Mouse (Mus musculus) urinary bladder, adult 2 months (tissue): Measurements from ENCODE around the gene Sema4a. TPM values are rescaled to one million over a fixed set of nuclear protein-coding genes. Genes with fewer than 3 reads are reported as not detected.
"Not testable (repeated sequence)": the region's sequence is repeated elsewhere in the genome, so short reads cannot be mapped to it uniquely, and the experiment has no call there.

ENCODE experiments used
- DNase-seq: peaks from one replicate; pipeline ENCODE4 v3.0.0; 2022; ENCODE audit warnings: low spot score
- polyA plus RNA-seq: library from polyadenylated mRNA; depleted of rRNA; stranded (reverse); fragments of >200 nt; gene quantifications from 2 replicates; pipeline ENCODE4 v1.2.3, GENCODE M21; 2012

Sema4a gene
- polyA plus RNA-seq, 1 experiment: 63.2 TPM

DNA sequence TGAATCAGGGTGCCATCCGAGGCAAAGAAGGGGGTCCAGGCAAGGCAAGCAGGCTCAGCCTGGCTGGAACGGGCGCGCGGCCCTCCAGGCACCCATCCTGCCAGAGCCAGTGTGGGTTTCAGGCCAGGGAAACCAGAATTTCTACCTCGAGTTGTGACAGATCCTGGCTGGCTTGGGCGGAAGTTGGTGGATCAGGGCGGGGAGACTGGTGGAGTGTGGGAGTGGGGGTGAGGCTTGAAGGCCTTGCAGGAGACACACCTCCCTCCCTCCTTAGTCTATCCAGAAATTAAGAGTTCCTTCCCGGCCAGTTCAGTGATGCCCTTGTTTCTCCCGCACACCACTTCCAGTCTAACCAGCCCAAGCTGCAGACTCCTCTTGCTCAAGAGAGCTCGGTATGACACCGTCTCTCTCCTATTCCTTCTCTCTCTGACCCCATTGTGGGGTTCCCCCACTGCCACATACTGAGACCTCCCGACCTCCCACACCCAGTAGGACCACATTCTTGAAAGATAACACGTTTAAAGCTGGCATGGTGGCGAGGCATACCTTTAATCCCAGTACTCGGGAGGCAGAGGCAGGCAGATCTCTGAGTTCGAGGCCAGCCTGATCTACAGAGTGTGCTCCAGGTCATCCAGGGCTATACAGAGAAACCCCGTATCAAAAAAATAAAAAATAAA is 5.3 kb downstream of the Sema4a start:
- peak; percentile 63 for DNase-seq

DNA sequence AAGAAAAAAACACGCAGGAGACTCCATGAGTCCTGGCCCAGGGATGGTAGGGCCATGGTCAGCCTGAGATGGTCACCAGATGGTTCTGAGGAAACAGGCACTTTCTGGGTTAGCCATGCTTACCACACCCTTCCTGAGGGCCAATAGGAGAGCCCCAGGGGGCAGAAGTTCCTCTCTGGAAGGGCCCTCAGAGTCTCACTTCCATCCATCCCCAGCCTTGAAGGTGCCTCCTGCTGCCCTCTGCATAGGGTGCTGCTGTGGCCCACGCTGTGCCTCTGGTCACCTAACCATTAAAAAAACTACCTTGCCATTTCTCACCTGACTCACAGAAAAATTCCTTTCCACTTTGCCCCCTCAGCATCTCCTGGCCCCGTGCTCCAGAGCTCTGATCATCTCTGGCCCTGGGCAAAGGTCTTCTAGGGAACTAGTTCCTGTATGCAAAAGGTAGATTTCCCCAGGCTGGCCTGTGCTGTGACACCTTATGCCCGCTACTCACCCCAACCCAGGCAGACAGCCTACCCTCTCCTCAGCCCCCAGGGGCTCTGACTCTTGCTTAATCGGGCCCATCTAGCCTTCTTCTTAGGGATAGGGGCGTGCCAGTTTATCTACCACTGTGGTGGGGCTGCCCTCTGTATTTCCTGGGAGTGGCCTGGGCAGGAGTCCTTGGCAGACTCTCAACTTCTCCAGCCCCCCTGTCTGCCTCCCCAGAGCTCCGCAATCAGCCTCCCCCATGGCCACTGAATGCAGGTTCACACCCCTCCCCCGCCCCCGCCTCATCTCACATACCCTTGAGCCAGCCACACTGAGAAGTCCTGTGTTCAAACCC is 6.0 kb downstream of the Sema4a start:
- DNase-seq: no peak

DNA sequence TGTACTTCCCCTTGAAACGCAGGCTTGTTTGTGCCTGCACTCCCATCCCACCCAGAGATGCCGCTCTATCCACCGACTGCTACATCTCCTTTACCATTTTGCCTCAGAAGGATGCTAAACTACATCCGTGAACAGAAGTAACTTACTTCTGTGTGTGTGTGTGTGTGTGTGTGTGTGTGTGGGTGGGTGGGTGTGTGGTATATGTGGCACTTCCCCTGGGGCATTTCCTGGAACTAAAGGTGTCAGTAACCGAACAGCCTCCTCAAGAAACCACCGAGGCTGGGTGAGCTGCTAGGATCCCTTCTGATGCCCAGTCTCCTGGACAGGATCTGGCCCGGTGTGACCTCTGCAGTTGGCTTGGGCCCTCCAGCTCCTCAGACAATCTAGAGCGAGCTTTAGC is 7.0 kb downstream of the Sema4a start:
- DNase-seq: no peak

DNA sequence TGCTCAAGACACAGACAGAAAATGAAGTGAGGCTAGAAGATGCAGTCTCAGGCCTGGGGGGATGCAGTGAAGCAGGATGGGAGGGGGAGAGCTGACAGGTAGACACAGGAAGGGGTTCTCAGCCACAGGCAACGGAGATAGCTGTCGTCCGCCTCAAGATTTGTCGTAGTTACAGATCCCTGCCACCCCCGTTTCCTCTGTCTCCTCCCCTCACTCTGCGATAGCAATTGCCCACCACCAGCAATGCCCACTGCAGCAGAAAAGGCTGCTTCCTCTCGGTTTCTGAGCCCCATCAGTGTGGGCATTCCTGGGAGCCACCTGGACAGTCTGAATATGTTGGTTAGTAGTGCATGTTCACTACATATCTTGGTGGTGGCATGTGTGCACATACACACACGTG is 7.6 kb downstream of the Sema4a start:
- no peak for DNase-seq

DNA sequence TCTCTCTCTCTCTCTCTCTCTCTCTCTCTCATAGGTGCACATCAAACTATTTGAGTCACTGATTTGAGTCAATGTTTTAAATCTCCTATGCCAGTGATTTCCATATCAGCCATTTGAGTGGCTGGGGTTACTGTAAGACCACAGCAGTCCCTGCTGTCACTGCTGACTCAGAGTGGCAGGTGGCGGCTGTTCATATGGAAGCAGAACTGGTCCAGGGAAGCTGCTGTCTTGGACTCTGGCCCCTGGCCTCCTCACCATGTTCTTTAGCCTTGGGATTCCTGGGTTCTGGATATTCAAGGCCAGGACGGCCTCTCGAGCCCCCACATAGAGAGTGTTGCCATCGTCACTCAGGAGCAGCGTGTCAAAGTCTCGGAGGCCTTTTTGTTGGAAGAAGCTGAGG is 8.3 kb downstream of the Sema4a start:
- no peak for DNase-seq

DNA sequence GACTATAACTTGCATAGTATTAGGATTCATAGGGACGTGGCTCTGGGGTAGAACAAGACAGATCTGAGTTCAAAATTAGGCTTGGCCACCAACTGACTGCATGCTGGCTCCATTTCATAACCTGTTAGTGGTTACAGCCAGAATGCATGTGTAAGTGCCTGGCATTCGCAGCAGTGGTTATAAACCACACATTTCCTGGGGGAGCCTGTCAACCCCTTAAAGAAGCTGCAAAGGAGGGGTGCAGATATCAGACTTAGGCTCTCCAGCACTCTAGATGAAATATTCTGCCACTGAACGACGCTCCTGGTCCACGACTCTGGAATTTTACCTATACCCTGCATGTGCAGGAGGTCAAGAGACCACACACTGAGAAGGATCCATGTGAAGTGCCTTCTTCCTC is 8.7 kb downstream of the Sema4a start:
- no peak for DNase-seq

DNA sequence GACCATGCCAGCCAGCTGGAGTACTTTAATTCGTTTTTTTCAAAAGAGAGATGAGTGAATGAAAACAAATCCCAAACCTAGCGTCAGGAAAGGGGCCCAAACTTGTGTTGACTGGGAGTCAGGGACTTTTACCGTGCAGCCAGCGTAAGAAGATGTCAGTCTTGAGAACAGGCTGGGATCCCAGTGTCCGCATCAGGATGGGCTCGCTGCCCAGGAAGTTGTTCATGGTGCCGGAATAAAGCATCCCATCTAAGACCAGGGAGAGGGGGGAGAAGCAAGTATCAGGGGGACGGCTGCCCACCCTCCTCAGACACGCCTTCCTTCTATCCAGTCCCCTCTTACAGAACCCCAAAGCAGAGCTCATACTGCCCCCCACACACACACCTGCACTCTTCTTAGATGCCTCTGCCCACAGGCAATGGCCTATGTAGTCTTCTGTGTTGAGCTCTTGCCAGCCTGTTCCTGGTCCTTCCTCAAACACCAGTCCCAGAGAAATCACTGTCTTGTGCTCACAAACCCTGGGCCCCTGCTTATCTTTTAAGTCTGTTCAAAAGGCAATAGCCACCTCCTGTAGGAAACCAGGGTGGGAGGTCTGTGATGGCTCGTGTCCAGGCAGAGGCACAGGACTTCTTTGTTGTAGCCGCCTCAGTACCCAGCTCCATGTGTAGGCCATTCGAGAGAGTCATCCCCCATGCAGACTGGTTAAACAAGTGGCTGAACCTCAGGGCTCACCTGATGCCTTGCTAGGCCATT is 10.4 kb downstream of the Sema4a start:
- no peak for DNase-seq

DNA sequence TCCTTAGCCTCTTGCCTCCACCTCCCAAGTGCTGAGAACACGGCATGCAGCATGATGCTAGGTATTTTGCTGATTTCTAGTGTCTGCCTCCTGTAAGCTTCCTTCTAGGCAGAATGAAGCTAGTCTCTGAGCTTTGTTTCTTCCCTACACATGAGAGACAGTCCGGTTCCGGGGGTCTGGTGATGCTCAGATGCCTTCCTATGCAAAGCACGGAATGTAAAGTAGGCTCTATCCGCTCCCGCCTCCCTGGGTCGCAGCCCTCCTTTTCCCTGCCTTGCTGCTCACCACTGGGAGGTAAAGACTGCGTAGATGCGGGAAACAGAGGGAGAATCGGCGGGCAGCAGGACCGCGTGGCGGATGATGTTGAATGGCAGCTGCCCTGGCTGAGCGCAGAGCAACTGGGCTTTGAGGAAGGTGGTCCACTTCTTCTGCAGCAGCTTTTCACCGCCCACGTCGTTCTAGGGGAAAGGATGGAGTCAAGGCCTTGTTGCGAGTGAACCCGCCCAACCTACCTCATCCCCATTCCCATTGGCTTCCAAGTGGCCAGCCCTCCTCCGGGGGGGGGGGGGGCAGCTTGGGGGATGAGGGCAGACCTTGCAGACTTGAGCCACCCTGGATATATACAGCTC is 11.5 kb downstream of the Sema4a start:
- DNase-seq: no peak

DNA sequence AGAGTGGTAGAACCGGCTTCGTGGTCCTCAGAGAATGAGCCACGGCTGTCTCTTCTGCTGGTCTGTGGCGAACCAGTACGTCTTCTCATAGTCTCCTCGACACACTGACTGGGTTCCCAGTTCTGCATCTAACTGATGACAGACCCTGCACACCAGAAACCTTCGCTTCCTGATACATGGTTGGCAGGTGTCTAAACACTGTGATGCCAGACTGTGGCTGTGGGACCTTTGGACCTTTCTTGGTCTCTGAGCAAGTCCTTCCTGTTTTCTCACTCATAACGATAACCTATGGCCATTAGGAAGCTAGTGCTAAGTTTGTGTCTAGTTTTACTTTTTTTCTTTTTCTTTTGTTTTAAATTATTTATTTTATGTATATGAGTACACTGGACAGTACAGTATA is 12.5 kb downstream of the Sema4a start:
- no peak for DNase-seq

DNA sequence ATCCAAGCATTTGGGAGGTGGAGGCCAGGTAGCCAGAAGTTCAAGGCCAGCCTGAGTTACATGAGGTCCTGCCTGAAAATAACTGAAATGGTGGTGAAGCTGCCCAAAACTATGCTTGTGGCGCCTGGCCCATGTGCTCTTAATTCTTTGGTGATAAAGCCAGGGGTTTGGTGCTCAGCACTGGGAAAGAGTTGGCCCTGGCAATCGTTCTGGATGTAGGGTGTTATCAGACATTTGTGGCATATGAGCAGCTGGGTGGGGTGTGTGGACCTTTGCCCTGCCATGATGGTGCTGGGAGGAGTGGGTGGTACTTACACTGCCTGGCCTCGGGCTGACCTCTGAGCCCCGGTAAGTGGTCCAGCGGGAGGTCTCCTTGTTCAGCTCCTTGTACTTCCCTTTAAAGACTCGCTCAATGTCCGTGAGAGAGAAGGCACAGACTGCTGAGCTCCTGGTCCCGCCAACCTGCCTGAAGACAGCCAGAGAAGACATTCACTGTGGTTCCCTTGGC is 13.3 kb downstream of the Sema4a start:
- DNase-seq: no peak

DNA sequence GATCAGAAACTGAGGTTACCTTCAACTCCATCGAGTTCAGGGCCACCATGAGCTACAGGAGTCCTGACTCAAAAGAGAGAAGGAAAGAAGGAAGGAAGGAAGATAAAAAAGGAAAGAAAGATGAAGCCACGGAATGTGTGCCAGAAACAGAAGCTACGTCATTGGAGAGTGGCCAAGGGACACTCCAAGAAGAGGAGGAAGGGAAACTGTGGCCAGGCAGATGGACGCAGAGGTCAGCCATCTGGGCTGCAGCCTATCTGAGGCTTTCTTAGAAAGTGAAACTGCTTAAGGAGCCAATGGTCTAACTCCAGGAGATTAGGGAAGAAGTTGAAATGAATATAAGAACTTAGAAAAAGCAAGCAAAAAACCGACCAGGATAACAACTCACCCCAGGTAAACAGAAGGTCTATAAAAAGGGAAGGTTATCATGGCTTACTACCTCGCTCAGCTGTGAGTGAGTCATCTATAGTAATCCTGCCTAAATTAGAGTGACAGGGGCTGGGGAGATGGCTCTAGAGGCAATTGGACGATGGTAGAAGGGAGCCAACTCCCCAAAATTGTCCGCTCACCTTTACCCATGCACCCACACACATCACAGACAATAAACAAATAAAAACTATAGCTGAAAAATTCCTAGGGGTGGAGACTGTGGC is 14.4 kb downstream of the Sema4a start:
- no peak for DNase-seq

DNA sequence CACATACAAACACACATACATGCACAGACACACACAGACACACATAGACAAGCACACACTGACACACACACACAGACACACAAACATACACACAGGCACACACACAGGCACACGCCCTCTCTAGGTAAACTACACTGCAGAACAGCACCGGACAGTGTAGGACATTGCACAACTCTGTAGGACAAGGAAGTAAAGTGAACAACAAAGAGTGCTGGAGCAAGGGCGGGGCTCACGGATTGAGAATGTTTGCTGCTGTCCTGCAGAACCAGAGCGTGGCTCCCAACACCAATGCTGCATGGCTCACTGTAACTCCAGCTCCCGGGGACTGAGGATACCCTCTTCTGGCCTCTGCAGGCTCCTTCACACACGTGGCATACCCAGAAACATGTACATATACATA is 18.1 kb downstream of the Sema4a start:
- DNase-seq: no peak

DNA sequence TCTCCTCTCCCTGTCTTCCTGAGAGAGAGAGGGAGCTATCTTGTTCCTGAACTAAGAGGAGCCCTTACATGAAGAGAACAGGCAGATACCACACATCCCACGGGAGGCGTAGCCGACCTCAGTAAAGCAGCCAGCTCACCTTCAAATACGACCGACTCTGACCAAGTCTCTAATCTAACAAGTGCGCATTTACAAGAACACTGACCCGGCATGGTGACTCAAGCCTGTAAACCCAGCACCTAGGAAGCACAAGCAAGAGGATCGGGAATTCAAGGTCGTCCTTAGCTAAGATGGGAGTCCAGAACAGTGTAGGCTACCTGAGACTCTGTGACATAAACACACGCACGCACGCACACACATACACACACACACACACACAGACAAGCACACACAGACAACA is 18.5 kb downstream of the Sema4a start:
- no peak for DNase-seq

DNA sequence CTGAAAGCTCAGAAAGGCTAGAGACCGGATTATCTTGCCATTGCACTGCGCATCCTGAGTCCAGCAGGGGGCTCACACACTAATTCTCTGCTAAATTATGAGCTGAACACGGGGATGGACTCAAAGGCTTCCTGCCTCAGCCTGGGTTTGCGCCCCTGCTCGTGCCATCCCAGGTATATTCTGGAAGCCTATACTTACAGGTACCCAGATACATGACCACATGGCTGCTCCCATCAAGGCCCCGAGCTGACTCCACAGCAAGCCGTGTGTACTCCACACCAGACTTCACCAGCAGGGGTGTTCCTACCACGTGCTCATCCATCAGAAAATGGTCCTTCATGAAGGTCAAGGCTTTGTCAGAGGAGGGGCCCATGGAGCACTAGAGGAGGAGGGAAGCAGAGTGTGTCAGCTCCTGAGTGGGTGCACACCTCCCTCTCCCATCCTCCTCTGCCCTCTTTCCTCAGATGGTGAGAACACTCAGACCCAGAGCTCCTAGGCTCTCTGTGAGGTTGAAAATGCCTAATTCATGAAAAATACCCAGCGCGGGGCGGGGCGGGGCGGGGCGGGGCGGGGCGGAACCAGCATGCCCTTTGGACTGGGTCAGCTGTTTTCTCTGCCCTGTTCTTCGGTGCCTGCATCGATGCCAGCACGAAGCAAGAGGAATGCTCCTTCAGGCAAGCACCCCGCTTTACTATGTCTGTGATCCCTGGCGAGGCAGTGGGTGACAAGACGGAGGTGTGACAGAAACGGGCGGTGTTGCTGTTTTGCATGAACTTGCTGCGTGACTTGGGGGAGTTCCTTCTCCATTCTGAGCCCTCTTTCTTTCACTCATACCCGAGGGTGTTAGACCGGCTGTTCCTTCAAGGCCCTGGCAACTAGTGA is 20.2 kb downstream of the Sema4a start:
- DNase-seq: no peak

DNA sequence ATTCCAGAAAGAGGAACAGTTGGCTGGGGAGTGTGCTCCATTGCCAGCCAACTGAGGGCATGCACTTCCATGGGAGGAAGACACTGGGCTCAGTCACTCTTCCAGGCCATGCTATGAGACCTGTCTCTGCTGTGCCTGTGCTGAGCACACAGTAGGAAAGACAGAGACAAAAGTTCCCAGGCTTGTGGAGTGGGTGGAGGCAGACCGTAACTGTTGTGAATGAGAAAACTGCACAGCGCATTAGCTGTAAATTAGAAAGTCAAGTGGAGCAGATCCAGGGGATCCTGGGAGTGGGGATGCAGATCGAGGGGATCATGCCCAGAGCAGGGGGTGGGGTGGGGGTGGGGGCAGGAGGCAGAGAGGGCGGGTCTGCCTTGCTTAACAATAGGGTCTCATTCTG is 21.4 kb downstream of the Sema4a start:
- DNase-seq: no peak

DNA sequence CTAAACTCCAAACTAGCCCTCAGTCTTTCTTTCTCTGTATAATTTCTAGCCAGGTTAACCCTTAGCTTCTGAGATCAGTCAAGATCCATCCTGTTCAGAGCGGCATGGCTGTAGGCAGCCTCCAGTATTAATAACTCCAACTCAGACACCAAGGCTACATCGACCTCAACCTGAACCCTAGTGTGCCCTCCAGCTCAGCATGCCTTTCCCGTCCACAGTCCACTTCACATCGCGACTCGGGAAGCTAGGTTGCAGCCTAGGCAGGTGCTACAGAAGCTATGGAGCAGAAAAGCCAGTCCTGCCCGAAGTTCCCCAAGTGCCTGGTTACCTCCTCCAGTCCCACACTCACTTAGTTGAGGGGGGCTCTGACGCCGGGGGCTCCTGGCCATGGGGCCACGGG is 23.5 kb downstream of the Sema4a start:
- no peak for DNase-seq

DNA sequence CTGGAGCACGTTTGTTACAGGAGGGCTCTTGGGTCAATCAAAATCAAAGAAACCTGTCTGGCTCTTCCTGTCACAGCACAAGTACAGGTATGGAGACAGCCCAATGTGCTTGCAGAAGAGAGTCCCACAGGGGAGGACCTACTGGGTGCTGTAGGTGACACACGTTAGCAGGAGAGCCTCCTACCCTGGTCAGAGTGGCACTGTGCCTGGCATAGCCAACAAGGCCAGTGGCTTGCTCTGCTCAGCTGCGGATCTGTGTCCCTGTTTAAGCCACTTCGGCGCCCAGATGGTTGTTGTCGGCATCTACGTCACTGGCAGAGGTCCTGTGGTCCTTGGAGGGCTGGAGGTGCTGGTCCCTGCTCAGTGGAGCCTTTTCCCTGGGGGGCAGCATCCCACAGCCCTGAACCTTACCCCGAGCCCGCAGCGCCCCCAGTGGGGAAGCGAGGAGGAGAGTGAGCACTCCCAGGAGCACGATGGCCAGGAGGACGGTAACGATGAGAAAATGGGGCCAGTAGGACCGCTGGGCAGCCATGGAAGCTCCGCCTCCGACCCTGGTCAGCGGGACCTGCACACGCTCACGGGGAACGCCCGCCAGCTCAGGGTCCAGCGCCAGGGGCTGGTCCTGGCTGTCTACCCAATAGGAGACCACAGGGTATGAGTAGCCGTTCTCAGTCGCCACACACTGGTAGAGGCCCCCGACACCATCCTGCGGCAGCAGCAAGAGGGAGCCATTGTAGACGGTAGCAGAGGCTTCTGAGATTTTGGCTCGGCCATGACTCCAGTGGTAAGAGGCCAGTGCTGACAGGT is 24.4 kb downstream of the Sema4a start:
- DNase-seq: no peak

DNA sequence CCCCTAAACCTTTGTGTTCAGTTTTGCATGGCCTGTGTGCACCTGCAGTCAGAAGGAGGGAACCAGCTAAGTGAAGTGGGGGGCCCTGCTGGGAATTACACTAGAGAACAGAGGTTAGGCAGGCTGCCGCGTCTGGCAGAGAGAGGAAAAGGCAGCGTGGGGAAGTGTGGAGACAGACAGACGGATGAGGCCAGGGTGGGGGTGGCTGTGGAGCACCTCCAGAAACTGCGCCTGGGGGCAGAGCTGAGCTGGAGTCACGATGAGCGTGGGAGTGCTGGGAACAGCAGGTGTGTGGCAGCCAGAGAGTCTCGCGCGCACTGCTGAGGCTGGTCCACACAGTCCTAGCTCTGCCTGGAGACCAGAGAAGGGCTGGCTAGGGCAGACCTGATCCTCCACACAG is 25.5 kb downstream of the Sema4a start:
- no peak for DNase-seq

DNA sequence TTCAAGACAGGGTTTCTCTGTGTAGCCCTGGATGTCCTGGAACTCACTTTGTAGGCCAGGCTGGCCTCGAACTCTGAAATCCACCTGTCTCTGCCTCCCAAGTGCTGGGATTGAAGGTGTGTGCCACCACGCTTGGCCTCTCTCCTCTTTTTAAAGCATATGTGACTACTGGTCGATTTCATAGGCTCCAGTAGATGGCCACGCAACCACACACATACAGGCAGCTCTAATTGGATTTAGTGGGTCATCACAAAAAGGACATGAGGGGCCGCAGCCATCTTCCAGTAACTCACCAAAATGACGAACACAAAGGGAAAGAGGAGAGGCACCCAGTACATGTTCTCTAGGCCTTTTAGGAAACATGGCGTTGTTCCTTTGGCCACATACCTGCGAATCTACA is 32.3 kb downstream of the Sema4a start:
- not testable (repeated sequence) for DNase-seq
